Mouse (Mus musculus) hindbrain, postnatal 0 days (tissue): ENCODE results near the gene Zfp768. TPM values are rescaled to one million over a fixed set of nuclear protein-coding genes. Genes with fewer than 3 reads are reported as not detected.

Source experiments
- ATAC-seq: fragments of 200-750 bp; cut with Nextera tagmentation; 2 replicates; pipeline ENCODE4 v1.8.0; 2017; ENCODE audit warnings: mild to moderate bottlenecking, moderate TSS enrichment, moderate library complexity
- DNase-seq: peaks from one replicate; pipeline ENCODE4 v3.0.0-alpha.2; 2015; ENCODE audit warnings: low spot score
- H3K27ac ChIP-seq: fragments of 300-500 bp; sonication (generic); 2 replicates; pipeline ENCODE4 v1.5.1; 2014; ENCODE audit warnings: mild to moderate bottlenecking
- H3K27me3 ChIP-seq: fragments of 300-500 bp; sonication (generic); 2 replicates; pipeline ENCODE4 v1.6.1; 2014; ENCODE audit warnings: low read length, mixed read lengths; ENCODE audit not compliant: insufficient read depth
- H3K36me3 ChIP-seq: fragments of 300-500 bp; sonication (generic); 2 replicates; pipeline ENCODE4 v1.6.1; 2014; ENCODE audit warnings: low read length, mixed read lengths; ENCODE audit not compliant: insufficient read depth
- H3K4me1 ChIP-seq: fragments of 300-500 bp; sonication (generic); 2 replicates; pipeline ENCODE4 v1.6.1; 2014; ENCODE audit warnings: antibody characterized with exemption, low read length, mixed read lengths; ENCODE audit not compliant: insufficient read depth
- H3K4me2 ChIP-seq: fragments of 300-500 bp; sonication (generic); 2 replicates; pipeline ENCODE4 v1.6.1; 2014; ENCODE audit warnings: low read depth, mild to moderate bottlenecking, low read length, moderate library complexity, mixed read lengths
- H3K4me3 ChIP-seq: fragments of 300-500 bp; sonication (generic); 2 replicates; pipeline ENCODE4 v1.5.1; 2014; ENCODE audit warnings: low read length
- H3K9ac ChIP-seq: fragments of 300-500 bp; sonication (generic); replicated peaks from 2 replicates; pipeline ENCODE4 v1.6.1; 2014; ENCODE audit warnings: mild to moderate bottlenecking, low read length, moderate library complexity, mixed read lengths
- H3K9me3 ChIP-seq: fragments of 300-500 bp; sonication (generic); 2 replicates; pipeline ENCODE4 v1.6.1; 2016; ENCODE audit warnings: low read length, mixed read lengths
- CTCF ChIP-seq: IDR thresholded peaks from 2 replicates; pipeline ENCODE4 v1.5.1; 2016; ENCODE audit warnings: antibody characterized with exemption, control low read depth, low read depth
- WGBS: fragments of 180-500 bp; shearing (Covaris S2); extraction: QIAGEN DNeasy Blood & Tissue Kit; methylation state at CpG from one replicate; pipeline ENCODE4 v1.1.7; 2014; 5-methylcytosine and 5-hydroxymethylcytosine counted together
- polyA plus RNA-seq: library from polyadenylated mRNA; unstranded; fragments of >200 nt; fragmentation: Nextera tagmentation; extraction: Ambion mirVana; gene quantifications from 2 replicates; pipeline ENCODE4 v1.2.1, GENCODE M21; 2015
- total RNA-seq: library from RNA; depleted of rRNA; stranded (reverse); fragments of >200 nt; gene quantifications from 2 replicates; pipeline ENCODE4 v1.2.3, GENCODE M21; 2014

The Zfp768 gene
- total and polyA plus RNA-seq, 2 experiments from 2014 or later = 15.7 to 47.7 TPM

DNA sequence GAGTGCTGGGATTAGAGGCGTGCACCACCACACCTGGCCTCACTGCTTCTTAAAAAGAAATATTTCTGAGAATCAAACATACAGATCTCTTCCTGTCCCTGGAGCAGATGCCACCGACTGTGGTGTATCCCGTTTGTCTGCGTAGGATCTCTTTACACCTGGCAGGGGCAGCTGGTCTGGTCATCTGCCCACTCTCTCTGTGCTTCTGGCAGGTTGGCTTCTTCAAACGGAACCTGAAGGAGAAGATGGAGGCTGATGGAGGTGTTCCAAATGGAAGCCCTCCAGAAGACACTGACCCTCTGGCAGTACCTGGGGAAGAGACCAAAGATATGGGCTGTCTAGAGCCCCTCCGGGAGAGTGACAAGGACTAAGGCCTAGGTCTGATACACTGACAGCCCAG lies 12.1 kb downstream of the Zfp768 start:
- Histone ChIP-seq H3K36me3 (no peaks in the 10 kb centered on the region), H3K9ac (no peak overlapping the region), H3K27me3 (no peaks in the 10 kb centered on the region), H3K9me3 (no peaks in the 10 kb centered on the region), H3K4me3 (no peak overlapping the region), H3K4me2 (no peak overlapping the region), H3K27ac (no peak overlapping the region), H3K4me1 (no peaks in the 10 kb centered on the region)
- 78% methylated on average over 6 of the region's 6 CpGs for WGBS
- ATAC-seq (no peak), DNase-seq (no peak)
- TF ChIP-seq CTCF = no peak

DNA sequence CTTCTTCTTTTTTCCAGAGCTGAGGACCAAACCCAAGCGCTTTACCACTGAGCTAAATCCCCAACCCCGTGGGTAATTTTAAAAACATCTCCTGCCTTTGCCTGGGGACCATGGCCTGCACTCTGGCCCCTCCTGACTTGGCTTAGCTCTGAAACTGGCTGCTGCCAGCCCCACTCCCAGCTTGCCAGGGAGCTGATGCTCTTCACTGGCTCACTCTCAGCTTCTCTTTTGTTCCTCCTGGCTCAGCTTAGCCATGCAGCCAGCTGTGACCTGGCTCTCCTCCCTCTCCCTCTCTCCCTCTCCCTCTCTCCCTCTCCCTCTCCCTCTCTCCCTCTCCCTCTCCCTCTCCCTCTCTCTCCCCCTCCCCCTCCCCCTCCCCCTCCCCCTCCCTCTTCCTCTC lies 18.7 kb downstream of the Zfp768 start:
- no peak overlapping the region for H3K4me3 ChIP-seq
- H3K4me2 ChIP-seq = no peak overlapping the region
- ATAC-seq (peak; percentile 92), DNase-seq (peak; percentile 83)
- no peaks in the 10 kb centered on the region for H3K4me1 ChIP-seq
- no peak for TF ChIP-seq CTCF
- WGBS = 42% methylated on average over 2 of the region's 2 CpGs
- H3K36me3 ChIP-seq = no peaks in the 10 kb centered on the region
- H3K27ac ChIP-seq = no peak overlapping the region
- H3K27me3 ChIP-seq = no peaks in the 10 kb centered on the region
- H3K9me3 ChIP-seq = no peaks in the 10 kb centered on the region
- no peak overlapping the region for H3K9ac ChIP-seq

DNA sequence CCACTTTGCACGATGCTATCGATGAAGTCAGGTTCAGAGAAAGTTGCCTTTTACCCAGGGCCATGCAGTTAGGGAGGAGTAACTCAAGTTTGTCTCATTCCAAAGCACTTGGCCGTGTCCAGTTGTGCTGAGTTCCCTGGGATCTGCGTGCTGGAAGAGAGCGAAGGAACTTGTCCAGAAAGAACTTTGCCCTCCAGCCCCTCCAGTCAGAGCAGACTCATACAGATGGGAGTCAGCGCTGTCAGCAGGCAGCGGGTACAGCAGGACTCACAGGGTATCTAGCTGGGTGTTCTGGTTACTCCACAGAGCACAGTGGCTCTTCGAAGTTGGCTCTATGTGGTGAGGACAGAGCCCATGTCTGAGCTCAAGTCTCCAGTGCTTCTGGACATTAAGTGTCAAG lies 19.8 kb downstream of the Zfp768 start:
- Histone ChIP-seq H3K9me3 (no peaks in the 10 kb centered on the region), H3K36me3 (no peaks in the 10 kb centered on the region), H3K9ac (no peak overlapping the region), H3K4me3 (no peak overlapping the region), H3K4me2 (no peak overlapping the region), H3K4me1 (no peaks in the 10 kb centered on the region), H3K27ac (no peak overlapping the region), H3K27me3 (no peaks in the 10 kb centered on the region)
- 86% methylated on average over 8 of the region's 8 CpGs for WGBS
- no peak for ATAC-seq
- DNase-seq = no peak
- no peak for TF ChIP-seq CTCF

DNA sequence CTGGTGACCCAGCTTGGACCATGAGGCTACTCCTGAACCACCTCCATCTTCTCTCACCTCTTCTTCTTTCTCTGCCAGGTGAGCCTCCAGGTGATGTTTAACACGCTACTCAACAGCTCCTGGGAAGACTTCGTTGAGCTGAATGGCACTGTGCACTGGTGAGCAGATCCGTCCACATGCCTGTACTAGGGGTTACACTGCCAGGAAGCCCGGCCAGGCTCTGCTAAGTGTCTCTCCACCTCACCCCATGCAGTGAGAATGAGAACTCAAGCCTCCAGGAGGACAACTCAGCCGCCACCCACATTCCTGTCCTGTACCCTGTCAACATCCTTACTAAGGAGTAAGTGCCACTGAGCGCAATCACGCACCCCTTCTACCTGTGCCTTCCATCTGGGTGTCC lies 20.4 kb downstream of the Zfp768 start:
- ATAC-seq = no peak
- Histone ChIP-seq H3K4me1 (no peaks in the 10 kb centered on the region), H3K9ac (no peak overlapping the region), H3K27ac (no peak overlapping the region), H3K4me2 (no peak overlapping the region), H3K4me3 (no peak overlapping the region), H3K36me3 (no peaks in the 10 kb centered on the region), H3K27me3 (no peaks in the 10 kb centered on the region), H3K9me3 (no peaks in the 10 kb centered on the region)
- TF ChIP-seq CTCF = no peak
- no peak for DNase-seq
- WGBS = 89% methylated on average over 7 of the region's 7 CpGs

DNA sequence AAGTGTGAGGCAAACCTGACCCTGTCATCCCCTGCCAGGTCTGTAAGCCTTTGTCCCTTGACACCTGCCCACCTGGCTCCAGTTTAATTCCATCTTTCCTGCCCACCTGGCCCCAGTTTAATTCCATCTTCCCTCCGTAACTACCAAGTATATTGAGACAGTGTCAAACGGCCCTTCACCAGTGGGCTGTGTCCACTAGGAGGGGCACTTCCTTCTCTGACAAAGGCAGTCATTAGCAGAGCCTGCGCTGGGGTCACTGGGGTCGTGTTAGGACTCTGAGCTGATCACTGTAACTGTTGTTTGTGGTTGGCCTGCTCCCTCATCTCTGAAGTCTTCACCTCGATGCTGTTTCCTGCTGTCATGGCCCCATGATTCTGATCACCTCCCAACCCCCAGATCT lies 23.3 kb downstream of the Zfp768 start:
- Histone ChIP-seq H3K36me3 (no peaks in the 10 kb centered on the region), H3K27me3 (no peaks in the 10 kb centered on the region), H3K9ac (no peak overlapping the region), H3K4me3 (no peak overlapping the region), H3K4me1 (no peaks in the 10 kb centered on the region), H3K9me3 (no peaks in the 10 kb centered on the region), H3K4me2 (no peak overlapping the region), H3K27ac (no peak overlapping the region)
- TF ChIP-seq CTCF = peak; percentile 41
- no peak for DNase-seq
- no peak for ATAC-seq
- WGBS = 40% methylated on average over 5 of the region's 5 CpGs

DNA sequence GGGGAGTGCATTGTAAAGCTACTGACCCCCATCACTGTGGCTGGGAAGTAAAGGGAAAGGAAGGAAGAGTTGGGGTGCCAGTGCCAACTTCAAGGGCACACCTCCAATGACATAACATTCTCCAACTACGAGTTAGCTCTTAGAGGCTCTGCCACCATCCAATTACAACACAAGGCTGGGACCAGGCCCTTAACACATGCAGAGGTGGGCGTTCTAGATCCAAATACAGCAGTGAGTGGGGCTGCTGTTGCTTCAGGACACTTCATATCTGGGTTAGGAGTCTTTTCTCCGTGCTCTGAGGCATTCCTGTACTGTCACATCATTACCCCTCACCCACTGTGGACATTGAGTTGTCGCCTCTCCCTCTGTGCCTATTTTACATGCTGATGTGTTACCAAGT lies 24.3 kb downstream of the Zfp768 start:
- ATAC-seq (no peak), DNase-seq (no peak)
- Histone ChIP-seq H3K9ac (no peak overlapping the region), H3K4me1 (no peaks in the 10 kb centered on the region), H3K27ac (no peak overlapping the region), H3K4me2 (no peak overlapping the region), H3K4me3 (no peak overlapping the region), H3K9me3 (no peaks in the 10 kb centered on the region), H3K27me3 (no peaks in the 10 kb centered on the region), H3K36me3 (no peaks in the 10 kb centered on the region)
- 87% methylated on average over 4 of the region's 4 CpGs for WGBS
- TF ChIP-seq CTCF = no peak

DNA sequence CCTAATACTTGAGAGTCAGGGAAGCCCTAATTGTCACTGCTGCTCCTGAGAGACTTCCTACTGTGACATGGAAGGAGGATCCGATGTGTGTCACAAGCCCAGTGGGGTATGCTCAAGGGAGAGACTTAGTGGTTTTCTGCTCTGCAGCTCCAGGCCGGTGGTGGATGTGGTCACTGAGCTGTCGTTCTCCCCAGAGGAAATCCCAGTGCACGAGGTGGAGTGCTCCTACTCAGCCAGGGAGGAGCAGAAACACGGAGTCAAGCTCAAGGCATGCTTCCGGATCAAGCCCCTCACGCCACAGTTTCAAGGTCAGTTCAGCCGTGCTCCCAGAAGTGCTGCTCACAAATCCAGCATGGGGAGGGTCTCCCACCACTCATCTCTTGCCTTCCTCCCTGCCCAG lies 31.5 kb downstream of the Zfp768 start:
- Histone ChIP-seq H3K9ac (no peak overlapping the region), H3K4me1 (no peaks in the 10 kb centered on the region), H3K27me3 (no peaks in the 10 kb centered on the region), H3K36me3 (no peaks in the 10 kb centered on the region), H3K4me2 (no peak overlapping the region), H3K9me3 (no peaks in the 10 kb centered on the region), H3K4me3 (no peak overlapping the region), H3K27ac (no peak overlapping the region)
- WGBS = 40% methylated on average over 8 of the region's 8 CpGs
- DNase-seq = no peak
- ATAC-seq = no peak
- no peak for TF ChIP-seq CTCF
